13 mouse cellular contexts compared by ENCODE assay signal in the genomic region with DNA sequence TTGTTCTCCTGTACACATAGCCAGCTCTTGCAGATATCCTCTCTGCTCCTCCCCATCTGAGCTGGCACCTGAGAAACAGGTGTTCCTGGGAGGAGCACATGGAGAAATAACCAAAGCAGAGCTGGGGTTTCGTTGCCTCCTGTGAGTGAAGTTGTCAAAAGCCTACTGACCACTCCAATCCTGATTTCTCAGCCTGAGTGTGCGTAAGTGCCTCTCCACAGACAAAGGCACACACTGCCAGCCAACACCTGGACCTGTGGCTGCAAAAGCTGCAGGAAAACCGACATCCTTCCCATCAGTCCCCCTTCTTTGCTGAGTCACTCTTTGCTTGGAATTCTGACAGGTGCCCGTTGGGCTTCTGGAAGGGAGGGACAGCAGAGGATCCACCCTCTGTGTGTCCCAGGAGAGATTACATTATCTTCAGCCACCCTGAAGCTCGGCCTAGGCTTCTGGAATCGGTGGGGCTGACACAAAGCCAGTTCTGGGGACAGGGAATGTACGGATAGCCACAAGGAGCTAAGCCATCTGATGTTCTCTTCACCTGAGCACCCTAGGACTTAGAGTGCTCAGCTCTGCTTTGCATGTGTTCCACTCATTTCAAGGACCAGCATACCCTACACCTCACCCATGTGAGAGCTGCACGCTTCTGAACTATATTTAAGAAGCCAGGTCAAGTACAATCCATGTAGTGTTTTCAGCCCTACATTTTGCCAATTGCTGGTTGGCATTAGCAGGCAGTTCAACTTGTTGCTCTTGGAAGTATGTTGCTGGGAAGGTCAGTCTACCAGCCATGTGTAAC. TPM values are rescaled to one million over a fixed set of nuclear protein-coding genes. Genes with fewer than 3 reads are reported as not detected.
DNase-seq lines count a peak whose midpoint lies in the region; ATAC-seq and TF ChIP-seq lines count a peak whose summit lies in the region.
"Had no signal": no experiment of that assay in that cellular context is flagged by ENCODE, and none has a peak within 500 bp of the region (broad histone marks: within the 10 kb centered on the region; RNA-seq: fewer than 3 reads in every experiment).

No protein-coding gene starts in this region.

- ATAC-seq in lung, embryonic 14.5 days (ENCODE audit: insufficient read depth), result peak; percentile 59
- peak; percentile 80 for ATAC-seq in liver, embryonic 13.5 days (ENCODE audit: low read depth)
- no peak for ATAC-seq in cerebellum, adult (ENCODE audit: insufficient number of reproducible peaks, low FRiP score, low TSS enrichment)
- ATAC-seq: midbrain, embryonic 15.5 days had no signal

- no peaks in the 10 kb centered on the region for H3K27me3 ChIP-seq in lung, embryonic 14.5 days (ENCODE audit: insufficient read depth, low read length)
- H3K27me3 ChIP-seq in liver, embryonic 13.5 days, result no peaks in the 10 kb centered on the region
- H3K27me3 ChIP-seq: hindbrain, embryonic 12.5 days; midbrain, embryonic 15.5 days; neural tube, embryonic 12.5 days had no signal

- TF ChIP-seq CTCF in lung, embryonic 14.5 days (IDR thresholded peaks at IDR 0.05; ENCODE audit: low read depth), result no peak

- no peaks in the 10 kb centered on the region for H3K36me3 ChIP-seq in lung, embryonic 14.5 days (ENCODE audit: insufficient read depth)
- peaks cover 30% of the 10 kb centered on the region for H3K36me3 ChIP-seq in liver, embryonic 13.5 days
- H3K36me3 ChIP-seq: hindbrain, embryonic 12.5 days; midbrain, embryonic 15.5 days; neural tube, embryonic 12.5 days had no signal

- no peak overlapping the region for H3K4me3 ChIP-seq in lung, embryonic 14.5 days (ENCODE audit: low read depth, low read length)
- peak overlapping the region; percentile 12; the same call in 1 of the 2 replicates for H3K4me3 ChIP-seq in liver, embryonic 13.5 days (replicated peaks)
- H3K4me3 ChIP-seq: hindbrain, embryonic 12.5 days; midbrain, embryonic 15.5 days; neural tube, embryonic 12.5 days had no signal

- peak overlapping the region; percentile 30 for H3K27ac ChIP-seq in lung, embryonic 14.5 days (ENCODE audit: low read depth)
- H3K27ac ChIP-seq in liver, embryonic 13.5 days, result peak overlapping the region; percentile 92
- H3K27ac ChIP-seq: hindbrain, embryonic 12.5 days; midbrain, embryonic 15.5 days; neural tube, embryonic 12.5 days had no signal

- peak; percentile 13 for DNase-seq in lung, embryonic 14.5 days
- DNase-seq in lung, postnatal 14 days, result no peak
- peak; percentile 85 for DNase-seq in c-Kit-positive CD71-positive TER-119-positive erythroid progenitor cells, embryonic 14.5 days (ENCODE audit: low spot score)
- peak; percentile 81 for DNase-seq in liver, embryonic 13.5 days
- DNase-seq in spleen, postnatal 36 days (ENCODE audit: low spot score in 2 of 2), result peak; percentile 50 to 68
- no peak for DNase-seq in retina, postnatal 1 day
- DNase-seq: cerebellum, postnatal 25 days; heart, adult 11 months; right cerebral cortex, adult 18-20 months had no signal

- no peak overlapping the region for H3K4me2 ChIP-seq in lung, embryonic 14.5 days
- peak overlapping the region; percentile 58 for H3K4me2 ChIP-seq in liver, embryonic 13.5 days
- H3K4me2 ChIP-seq: hindbrain, embryonic 12.5 days; midbrain, embryonic 15.5 days; neural tube, embryonic 12.5 days had no signal

- H3K9ac ChIP-seq in lung, embryonic 14.5 days, result no peak overlapping the region
- peak overlapping the region; percentile 61 for H3K9ac ChIP-seq in liver, embryonic 13.5 days
- H3K9ac ChIP-seq: hindbrain, embryonic 12.5 days; midbrain, embryonic 15.5 days; neural tube, embryonic 12.5 days had no signal

- WGBS in lung, embryonic 14.5 days, result 50% methylated on average over 8 of the region's 8 CpGs
- WGBS in liver, embryonic 13.5 days (ENCODE audit: insufficient replicate concordance), result 38% methylated on average over 8 of the region's 8 CpGs

- H3K9me3 ChIP-seq in lung, embryonic 14.5 days (ENCODE audit: low read depth, low read length), result no peaks in the 10 kb centered on the region
- H3K9me3 ChIP-seq in liver, embryonic 13.5 days (replicated peaks), result no peaks in the 10 kb centered on the region
- H3K9me3 ChIP-seq: hindbrain, embryonic 12.5 days; midbrain, embryonic 15.5 days; neural tube, embryonic 12.5 days had no signal

- no peaks in the 10 kb centered on the region; the same call in 1 of the 2 replicates for H3K4me1 ChIP-seq in lung, embryonic 14.5 days (ENCODE audit: insufficient read depth)
- peaks cover 91% of the 10 kb centered on the region for H3K4me1 ChIP-seq in liver, embryonic 13.5 days (replicated peaks)
- H3K4me1 ChIP-seq: hindbrain, embryonic 12.5 days; midbrain, embryonic 15.5 days; neural tube, embryonic 12.5 days had no signal

RNA-seq across cellular contexts. Expression of a gene that starts 48.4 kb away (rescaled TPM):
- polyA plus RNA-seq in lung, embryonic 14.5 days (2014; fragmentation: Nextera tagmentation; extraction: Ambion mirVana), result 2.2 and 2.4 TPM in 2 replicates
- polyA plus RNA-seq in liver, embryonic 13.5 days (2015; fragmentation: Nextera tagmentation; extraction: Ambion mirVana), result 28.3 and 44.6 TPM in 2 replicates

Comparison
In these comparisons a context has a peak if more than half of its experiments do, and no peak if none do; other contexts are left out.
1. DNase-seq: peak in lung, embryonic 14.5 days (single experiment), c-Kit-positive CD71-positive TER-119-positive erythroid progenitor cells, embryonic 14.5 days (single experiment), liver, embryonic 13.5 days (single experiment) and spleen, postnatal 36 days (2 of 2); none in lung, postnatal 14 days (single experiment) and retina, postnatal 1 day (single experiment).